ENCODE assay signal across 30 mouse cellular contexts in genomic region chr6:146416461-146416860, GRCm38 (mm10).
"Had no signal": no experiment of that assay in that cellular context is flagged by ENCODE, and none has a peak within 500 bp of the region (broad histone marks: within the 10 kb centered on the region; RNA-seq: fewer than 3 reads in every experiment).

No protein-coding gene starts in this region.

- H3K27me3 ChIP-seq: limb, embryonic 12.5 days; limb, embryonic 13.5 days; liver, embryonic 12.5 days; liver, embryonic 13.5 days; liver, embryonic 15.5 days; lung, embryonic 15.5 days; megakaryocyte, embryonic 14.5 days; midbrain, embryonic 12.5 days; midbrain, embryonic 13.5 days; midbrain, embryonic 15.5 days had no signal

- H3K36me3 ChIP-seq: limb, embryonic 10.5 days; limb, embryonic 12.5 days; limb, embryonic 13.5 days; limb, embryonic 15.5 days; liver, embryonic 12.5 days; liver, embryonic 13.5 days; liver, embryonic 15.5 days; lung, embryonic 15.5 days; midbrain, embryonic 10.5 days; midbrain, embryonic 12.5 days; midbrain, embryonic 13.5 days; midbrain, embryonic 15.5 days had no signal

- H3K4me1 ChIP-seq: liver, embryonic 12.5 days; liver, embryonic 13.5 days; liver, embryonic 15.5 days; midbrain, embryonic 15.5 days had no signal

- H3K4me3 ChIP-seq: limb, embryonic 10.5 days; limb, embryonic 12.5 days; limb, embryonic 13.5 days; limb, embryonic 15.5 days; liver, embryonic 12.5 days; liver, embryonic 13.5 days; liver, embryonic 15.5 days; lung, embryonic 15.5 days; megakaryocyte, embryonic 14.5 days; midbrain, embryonic 10.5 days; midbrain, embryonic 12.5 days; midbrain, embryonic 13.5 days; midbrain, embryonic 15.5 days; myocyte had no signal

- H3K27ac ChIP-seq: limb, embryonic 10.5 days; limb, embryonic 12.5 days; limb, embryonic 13.5 days; limb, embryonic 15.5 days; liver, embryonic 12.5 days; liver, embryonic 13.5 days; liver, embryonic 14.5 days; liver, embryonic 15.5 days; lung, embryonic 15.5 days; macrophage; midbrain, embryonic 10.5 days; midbrain, embryonic 12.5 days; midbrain, embryonic 13.5 days; midbrain, embryonic 15.5 days had no signal

- ATAC-seq: liver, embryonic 12.5 days; liver, postnatal 0 days; lung, postnatal 0 days; midbrain, embryonic 13.5 days; midbrain, embryonic 15.5 days; midbrain, embryonic 16.5 days had no signal

- H3K4me2 ChIP-seq: limb, embryonic 12.5 days; limb, embryonic 13.5 days; limb, embryonic 15.5 days; liver, embryonic 11.5 days; liver, embryonic 12.5 days; liver, embryonic 13.5 days; liver, embryonic 15.5 days; lung, embryonic 14.5 days; lung, embryonic 15.5 days; midbrain, embryonic 11.5 days; midbrain, embryonic 12.5 days; midbrain, embryonic 13.5 days; midbrain, embryonic 15.5 days had no signal

- H3K9ac ChIP-seq: limb, embryonic 12.5 days; limb, embryonic 13.5 days; limb, embryonic 15.5 days; liver, embryonic 12.5 days; liver, embryonic 13.5 days; liver, embryonic 14.5 days; liver, embryonic 15.5 days; liver, postnatal 0 days; lung, embryonic 14.5 days; lung, embryonic 15.5 days; midbrain, embryonic 12.5 days; midbrain, embryonic 13.5 days; midbrain, embryonic 15.5 days had no signal

- DNase-seq: liver; liver, embryonic 13.5 days; liver, postnatal 0 days; lung, adult 18-20 months; lung, adult 2 months; lung, embryonic 14.5 days; lung, postnatal 10 days; lung, postnatal 14 days; lung, postnatal 36 days; lung, postnatal 4 days; midbrain, embryonic 14.5 days had no signal

- H3K9me3 ChIP-seq: limb, embryonic 10.5 days; limb, embryonic 12.5 days; limb, embryonic 13.5 days; limb, embryonic 15.5 days; liver, embryonic 12.5 days; liver, embryonic 13.5 days; liver, embryonic 15.5 days; lung, embryonic 15.5 days; megakaryocyte, embryonic 14.5 days; midbrain, embryonic 10.5 days; midbrain, embryonic 12.5 days; midbrain, embryonic 13.5 days; midbrain, embryonic 15.5 days had no signal
